Mouse (Mus musculus): ENCODE data around the gene Ttc9. TPM values are rescaled to one million over a fixed set of nuclear protein-coding genes. Genes with fewer than 3 reads are reported as not detected.

Gene Ttc9
- polyA plus RNA-seq, 1 experiment from 2014 or later: 3.3 TPM

- H3K4me1 ChIP-seq (ENCODE audit: control insufficient read depth in 2 of 2, insufficient read depth in 2 of 2, low read length in 2 of 2): peaks cover 3 to 7% of the 10 kb centered on the region in 2 experiments; a peak in 3 of 4 replicates
- ATAC-seq (ENCODE audit: insufficient number of reproducible peaks, insufficient read depth, low FRiP score, low read depth): no peak
- WGBS: 79% methylated on average over 9 of the region's 9 CpGs
- no peak overlapping the region for H3K27ac ChIP-seq (replicated peaks in 1 of 2; ENCODE audit: control insufficient read depth in 1 of 2, insufficient read depth in 1 of 2, low read depth in 2 of 2, low read length in 2 of 2)
- H3K36me3 ChIP-seq (ENCODE audit: control insufficient read depth, insufficient read depth, low read length): no peaks in the 10 kb centered on the region
- no peak overlapping the region for H3K4me2 ChIP-seq (ENCODE audit: low read length)
- H3K9ac ChIP-seq (ENCODE audit: low read length): no peak overlapping the region
- no peaks in the 10 kb centered on the region for H3K27me3 ChIP-seq (ENCODE audit: control insufficient read depth, insufficient read depth, low read length)
- H3K4me3 ChIP-seq (ENCODE audit: control insufficient read depth in 1 of 2, insufficient read depth in 1 of 2, low read depth in 1 of 2, low read length in 2 of 2): no peak overlapping the region
- no peaks in the 10 kb centered on the region for H3K9me3 ChIP-seq (ENCODE audit: control insufficient read depth, low read length)
Measured at GRCm38 (mm10) chr12:81663116-81663515, 32.1 kb downstream of the Ttc9 start.

- peaks cover 3 to 7% of the 10 kb centered on the region in 2 experiments; a peak in 3 of 4 replicates for H3K4me1 ChIP-seq (ENCODE audit: control insufficient read depth in 2 of 2, insufficient read depth in 2 of 2, low read length in 2 of 2)
- H3K4me3 ChIP-seq (ENCODE audit: control insufficient read depth in 1 of 2, insufficient read depth in 1 of 2, low read depth in 1 of 2, low read length in 2 of 2): no peak overlapping the region
- H3K9me3 ChIP-seq (ENCODE audit: control insufficient read depth, low read length): no peaks in the 10 kb centered on the region
- 80% methylated on average over 5 of the region's 5 CpGs for WGBS
- H3K36me3 ChIP-seq (ENCODE audit: control insufficient read depth, insufficient read depth, low read length): no peaks in the 10 kb centered on the region
- H3K27ac ChIP-seq (replicated peaks in 1 of 2; ENCODE audit: control insufficient read depth in 1 of 2, insufficient read depth in 1 of 2, low read depth in 2 of 2, low read length in 2 of 2): no peak overlapping the region
- H3K27me3 ChIP-seq (ENCODE audit: control insufficient read depth, insufficient read depth, low read length): no peaks in the 10 kb centered on the region
- no peak for ATAC-seq (ENCODE audit: insufficient number of reproducible peaks, insufficient read depth, low FRiP score, low read depth)
- no peak overlapping the region for H3K9ac ChIP-seq (ENCODE audit: low read length)
- no peak overlapping the region for H3K4me2 ChIP-seq (ENCODE audit: low read length)
Measured at GRCm38 (mm10) chr12:81663906-81664305, 32.9 kb downstream of the Ttc9 start.

GRCm38 (mm10) chr12:81668406-81668805, 37.4 kb downstream of the Ttc9 start:
- no peak for ATAC-seq (ENCODE audit: insufficient number of reproducible peaks, insufficient read depth, low FRiP score, low read depth)
- no peaks in the 10 kb centered on the region for H3K9me3 ChIP-seq (ENCODE audit: control insufficient read depth, low read length)
- H3K27ac ChIP-seq (replicated peaks in 1 of 2; ENCODE audit: control insufficient read depth in 1 of 2, insufficient read depth in 1 of 2, low read depth in 2 of 2, low read length in 2 of 2): no peak overlapping the region
- no peak overlapping the region for H3K4me3 ChIP-seq (ENCODE audit: control insufficient read depth in 1 of 2, insufficient read depth in 1 of 2, low read depth in 1 of 2, low read length in 2 of 2)
- no peak overlapping the region for H3K4me2 ChIP-seq (ENCODE audit: low read length)
- no peaks in the 10 kb centered on the region for H3K36me3 ChIP-seq (ENCODE audit: control insufficient read depth, insufficient read depth, low read length)
- 80% methylated on average over 9 of the region's 9 CpGs for WGBS
- no peaks in the 10 kb centered on the region for H3K27me3 ChIP-seq (ENCODE audit: control insufficient read depth, insufficient read depth, low read length)
- no peak overlapping the region for H3K9ac ChIP-seq (ENCODE audit: low read length)
- no peaks in the 10 kb centered on the region for H3K4me1 ChIP-seq (ENCODE audit: control insufficient read depth in 2 of 2, insufficient read depth in 2 of 2, low read length in 2 of 2)

GRCm38 (mm10) chr12:81675557-81675956, 44.5 kb downstream of the Ttc9 start:
- 40% methylated on average over 2 of the region's 2 CpGs for WGBS
- Histone ChIP-seq H3K27ac (replicated peaks in 1 of 2; ENCODE audit: control insufficient read depth in 1 of 2, insufficient read depth in 1 of 2, low read depth in 2 of 2, low read length in 2 of 2) (no peak overlapping the region), H3K36me3 (ENCODE audit: control insufficient read depth, insufficient read depth, low read length) (no peaks in the 10 kb centered on the region), H3K4me1 (ENCODE audit: control insufficient read depth in 2 of 2, insufficient read depth in 2 of 2, low read length in 2 of 2) (no peaks in the 10 kb centered on the region; a peak in 1 of 4 replicates), H3K27me3 (ENCODE audit: control insufficient read depth, insufficient read depth, low read length) (no peaks in the 10 kb centered on the region), H3K9ac (ENCODE audit: low read length) (no peak overlapping the region), H3K9me3 (ENCODE audit: control insufficient read depth, low read length) (no peaks in the 10 kb centered on the region), H3K4me3 (ENCODE audit: control insufficient read depth in 1 of 2, insufficient read depth in 1 of 2, low read depth in 1 of 2, low read length in 2 of 2) (no peak overlapping the region), H3K4me2 (ENCODE audit: low read length) (no peak overlapping the region)
- ATAC-seq (ENCODE audit: insufficient number of reproducible peaks, insufficient read depth, low FRiP score, low read depth): no peak

GRCm38 (mm10) chr12:81679807-81680529, 48.9 kb downstream of the Ttc9 start:
- H3K4me3 ChIP-seq (ENCODE audit: control insufficient read depth in 1 of 2, insufficient read depth in 1 of 2, low read depth in 1 of 2, low read length in 2 of 2): no peak overlapping the region
- no peaks in the 10 kb centered on the region for H3K36me3 ChIP-seq (ENCODE audit: control insufficient read depth, insufficient read depth, low read length)
- no peak overlapping the region for H3K4me2 ChIP-seq (ENCODE audit: low read length)
- ATAC-seq (ENCODE audit: insufficient number of reproducible peaks, insufficient read depth, low FRiP score, low read depth): no peak
- no peaks in the 10 kb centered on the region for H3K9me3 ChIP-seq (ENCODE audit: control insufficient read depth, low read length)
- WGBS: 66% methylated on average over 7 of the region's 7 CpGs
- H3K4me1 ChIP-seq (ENCODE audit: control insufficient read depth in 2 of 2, insufficient read depth in 2 of 2, low read length in 2 of 2): no peaks in the 10 kb centered on the region; a peak in 1 of 4 replicates
- no peak overlapping the region for H3K27ac ChIP-seq (replicated peaks in 1 of 2; ENCODE audit: control insufficient read depth in 1 of 2, insufficient read depth in 1 of 2, low read depth in 2 of 2, low read length in 2 of 2)
- H3K27me3 ChIP-seq (ENCODE audit: control insufficient read depth, insufficient read depth, low read length): no peaks in the 10 kb centered on the region
- H3K9ac ChIP-seq (ENCODE audit: low read length): no peak overlapping the region

- Histone ChIP-seq H3K27ac (replicated peaks in 1 of 2; ENCODE audit: control insufficient read depth in 1 of 2, insufficient read depth in 1 of 2, low read depth in 2 of 2, low read length in 2 of 2) (no peak overlapping the region), H3K9ac (ENCODE audit: low read length) (no peak overlapping the region), H3K4me3 (ENCODE audit: control insufficient read depth in 1 of 2, insufficient read depth in 1 of 2, low read depth in 1 of 2, low read length in 2 of 2) (no peak overlapping the region), H3K4me2 (ENCODE audit: low read length) (no peak overlapping the region), H3K9me3 (ENCODE audit: control insufficient read depth, low read length) (no peaks in the 10 kb centered on the region), H3K4me1 (ENCODE audit: control insufficient read depth in 2 of 2, insufficient read depth in 2 of 2, low read length in 2 of 2) (no peaks in the 10 kb centered on the region; a peak in 1 of 4 replicates), H3K36me3 (ENCODE audit: control insufficient read depth, insufficient read depth, low read length) (no peaks in the 10 kb centered on the region), H3K27me3 (ENCODE audit: control insufficient read depth, insufficient read depth, low read length) (no peaks in the 10 kb centered on the region)
- WGBS: 66% methylated on average over 11 of the region's 11 CpGs
- ATAC-seq (ENCODE audit: insufficient number of reproducible peaks, insufficient read depth, low FRiP score, low read depth): no peak
Measured at GRCm38 (mm10) chr12:81683395-81683794, 52.3 kb downstream of the Ttc9 start.

GRCm38 (mm10) chr12:81684096-81684495, 53.0 kb downstream of the Ttc9 start:
- Histone ChIP-seq H3K9ac (ENCODE audit: low read length) (no peak overlapping the region), H3K4me2 (ENCODE audit: low read length) (no peak overlapping the region), H3K4me1 (ENCODE audit: control insufficient read depth in 2 of 2, insufficient read depth in 2 of 2, low read length in 2 of 2) (peaks cover 0 to 2% of the 10 kb centered on the region in 2 experiments; a peak in 1 of 4 replicates), H3K27ac (replicated peaks in 1 of 2; ENCODE audit: control insufficient read depth in 1 of 2, insufficient read depth in 1 of 2, low read depth in 2 of 2, low read length in 2 of 2) (no peak overlapping the region), H3K27me3 (ENCODE audit: control insufficient read depth, insufficient read depth, low read length) (no peaks in the 10 kb centered on the region), H3K9me3 (ENCODE audit: control insufficient read depth, low read length) (no peaks in the 10 kb centered on the region), H3K36me3 (ENCODE audit: control insufficient read depth, insufficient read depth, low read length) (no peaks in the 10 kb centered on the region), H3K4me3 (ENCODE audit: control insufficient read depth in 1 of 2, insufficient read depth in 1 of 2, low read depth in 1 of 2, low read length in 2 of 2) (no peak overlapping the region)
- WGBS: 80% methylated on average over 6 of the region's 6 CpGs
- no peak for ATAC-seq (ENCODE audit: insufficient number of reproducible peaks, insufficient read depth, low FRiP score, low read depth)

- Histone ChIP-seq H3K4me1 (ENCODE audit: control insufficient read depth in 2 of 2, insufficient read depth in 2 of 2, low read length in 2 of 2) (peaks cover 5% of the 10 kb centered on the region in 2 experiments; a peak in 3 of 4 replicates), H3K27me3 (ENCODE audit: control insufficient read depth, insufficient read depth, low read length) (no peaks in the 10 kb centered on the region), H3K9ac (ENCODE audit: low read length) (no peak overlapping the region), H3K4me3 (ENCODE audit: control insufficient read depth in 1 of 2, insufficient read depth in 1 of 2, low read depth in 1 of 2, low read length in 2 of 2) (no peak overlapping the region), H3K4me2 (ENCODE audit: low read length) (no peak overlapping the region), H3K9me3 (ENCODE audit: control insufficient read depth, low read length) (no peaks in the 10 kb centered on the region), H3K27ac (replicated peaks in 1 of 2; ENCODE audit: control insufficient read depth in 1 of 2, insufficient read depth in 1 of 2, low read depth in 2 of 2, low read length in 2 of 2) (no peak overlapping the region), H3K36me3 (ENCODE audit: control insufficient read depth, insufficient read depth, low read length) (no peaks in the 10 kb centered on the region)
- 50% methylated on average over 3 of the region's 3 CpGs for WGBS
- ATAC-seq (ENCODE audit: insufficient number of reproducible peaks, insufficient read depth, low FRiP score, low read depth): no peak
Measured at GRCm38 (mm10) chr12:81685981-81686380, 54.9 kb downstream of the Ttc9 start.
